Mouse (Mus musculus): ENCODE results near the gene BC048562.
A peak's percentile ranks its signal among the peaks of the same experiment; 100 is the strongest.

Gene BC048562

DNA sequence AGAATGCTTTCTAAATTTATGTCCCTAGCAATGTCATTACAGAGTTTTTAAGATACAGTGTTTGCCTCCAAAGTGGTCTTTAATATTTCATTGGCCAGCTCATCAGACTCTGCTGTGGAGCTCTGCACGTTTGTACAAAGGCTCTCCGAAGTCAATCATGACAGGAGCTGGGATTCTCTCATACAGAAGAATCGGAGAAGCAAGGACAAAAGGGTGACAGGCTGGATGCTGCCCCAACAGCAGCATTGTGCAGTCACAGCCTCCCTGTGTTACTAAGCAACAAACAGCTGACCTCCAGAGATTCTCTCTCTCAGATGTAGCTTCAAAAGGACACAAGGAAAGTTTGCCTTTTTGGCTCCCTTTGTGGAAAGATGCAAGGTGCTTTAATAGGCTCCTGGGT is at the start of gene BC048562:
TSS of gene BC048562 (plus strand) at position 301 of the 400 bp plus-strand sequence.
- no peak for DNase-seq (ENCODE audit: low read depth, low spot score)

- no peak for DNase-seq (ENCODE audit: low read depth, low spot score)
These were observed 49.5 kb upstream of the BC048562 start for GRCm38 (mm10) chr9:108386816-108387215.

DNA sequence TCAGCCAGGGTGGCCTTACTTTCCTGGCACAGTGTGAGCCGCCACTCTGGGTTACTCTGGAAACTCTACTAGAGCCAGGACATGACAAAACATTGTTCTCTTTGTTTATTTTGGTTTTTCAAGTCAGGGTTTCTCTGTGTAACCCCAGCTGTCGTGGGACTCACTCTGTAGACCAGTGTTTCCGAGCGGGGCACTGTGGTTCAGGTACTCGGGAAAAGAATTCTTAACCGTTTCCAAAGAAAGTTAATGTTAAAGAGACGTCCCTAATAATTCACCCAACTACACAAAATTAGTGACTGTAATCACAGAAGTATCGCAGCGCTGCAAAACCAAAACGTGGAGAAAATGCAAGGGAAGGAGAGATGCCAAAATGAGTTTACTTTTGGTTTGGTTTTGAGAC is 47.7 kb upstream of the BC048562 start:
- DNase-seq (ENCODE audit: low read depth, low spot score), result no peak

DNA sequence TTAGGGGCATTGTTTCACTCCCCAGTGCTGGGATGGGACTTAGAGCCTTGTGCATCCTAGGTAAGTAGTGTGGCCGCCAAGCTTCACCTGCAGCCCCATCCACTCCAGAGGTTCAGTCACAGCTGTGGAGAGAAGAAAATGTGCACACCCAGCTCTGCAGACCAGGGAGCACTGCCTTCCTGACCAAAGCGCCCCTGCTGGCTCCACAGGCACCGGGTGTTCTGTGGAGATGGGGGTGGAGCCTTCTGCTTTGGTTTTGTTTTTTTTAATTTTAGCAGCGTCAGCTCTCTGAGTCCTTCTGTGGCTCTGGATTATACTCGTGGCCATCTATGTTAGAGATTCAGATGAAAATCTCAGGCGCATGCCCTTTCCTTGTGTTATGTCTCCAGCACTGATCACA is 47.1 kb upstream of the BC048562 start:
- DNase-seq (ENCODE audit: low read depth, low spot score), result peak; percentile 40

DNA sequence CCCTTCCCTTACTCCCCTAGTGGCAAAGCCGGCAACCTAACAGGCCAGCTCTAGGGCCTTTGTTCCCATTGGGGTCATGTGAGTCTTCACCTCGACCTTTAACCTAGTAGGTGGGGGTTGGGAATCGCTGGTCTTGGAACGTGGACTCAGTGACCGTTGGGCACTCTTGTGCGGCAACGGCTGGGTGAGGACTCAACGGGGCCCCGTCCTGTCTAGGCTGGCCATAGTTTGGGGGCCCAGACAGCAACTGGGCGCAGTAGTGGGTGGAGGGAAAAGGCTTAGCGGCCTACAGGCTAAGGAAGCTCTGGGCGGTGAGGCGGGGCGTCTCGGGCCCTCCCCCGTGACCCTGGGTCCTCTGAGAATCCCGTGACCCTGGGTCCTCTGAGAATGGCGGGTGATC is 43.6 kb upstream of the BC048562 start, which contains the start of gene 1700102P08Rik:
TSS of gene 1700102P08Rik (plus strand) at position 130 of the 400 bp plus-strand sequence.
- DNase-seq (ENCODE audit: low read depth, low spot score), result no peak

- no peak for DNase-seq (ENCODE audit: low read depth, low spot score)
These were observed 42.1 kb upstream of the BC048562 start for GRCm38 (mm10) chr9:108394191-108394590.

GRCm38 (mm10) chr9:108395427-108395826 is 40.9 kb upstream of the BC048562 start:
- no peak for DNase-seq (ENCODE audit: low read depth, low spot score)

GRCm38 (mm10) chr9:108398324-108398723 is 38.0 kb upstream of the BC048562 start:
- no peak for DNase-seq (ENCODE audit: low read depth, low spot score)

DNA sequence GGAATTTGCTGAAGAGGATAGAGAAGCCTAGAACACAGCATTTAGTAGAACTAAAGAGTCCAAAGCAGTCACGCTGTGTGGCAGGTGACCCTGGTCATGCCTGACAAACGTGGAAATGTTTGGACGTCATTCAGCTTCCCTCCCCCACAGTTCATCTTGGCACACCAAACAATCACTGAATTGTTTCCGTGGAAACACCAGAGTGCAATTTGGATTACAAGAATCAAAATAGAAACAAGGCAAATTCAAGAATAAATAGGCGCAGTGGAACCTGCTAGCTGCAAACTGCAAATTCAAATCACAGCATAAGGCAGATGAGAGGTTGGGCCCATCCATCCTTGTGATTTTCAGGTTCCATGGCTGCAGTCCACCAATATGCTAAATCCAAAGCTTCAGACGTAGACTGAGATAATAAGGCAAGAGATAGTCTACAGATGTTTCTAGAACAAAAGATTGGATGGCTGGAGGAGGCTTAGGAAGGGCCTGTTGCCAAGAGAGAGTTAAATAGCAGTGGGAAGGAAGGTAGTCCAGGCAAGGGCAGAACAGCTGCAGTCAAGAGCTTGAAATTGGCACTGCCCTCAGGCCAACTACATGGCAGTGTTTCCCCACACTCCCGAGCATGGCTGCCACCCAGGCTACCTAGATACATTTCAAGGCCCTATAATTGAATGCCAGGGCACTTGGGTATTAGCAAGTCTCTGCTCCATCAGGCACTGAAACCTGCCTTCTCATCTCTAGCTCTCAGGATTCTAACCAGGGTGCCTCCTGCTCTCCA is 34.9 kb upstream of the BC048562 start:
- peak; percentile 88 for DNase-seq (ENCODE audit: low read depth, low spot score)

GRCm38 (mm10) chr9:108403081-108403480 is 33.2 kb upstream of the BC048562 start:
- DNase-seq (ENCODE audit: low read depth, low spot score), result peak; percentile 83

DNA sequence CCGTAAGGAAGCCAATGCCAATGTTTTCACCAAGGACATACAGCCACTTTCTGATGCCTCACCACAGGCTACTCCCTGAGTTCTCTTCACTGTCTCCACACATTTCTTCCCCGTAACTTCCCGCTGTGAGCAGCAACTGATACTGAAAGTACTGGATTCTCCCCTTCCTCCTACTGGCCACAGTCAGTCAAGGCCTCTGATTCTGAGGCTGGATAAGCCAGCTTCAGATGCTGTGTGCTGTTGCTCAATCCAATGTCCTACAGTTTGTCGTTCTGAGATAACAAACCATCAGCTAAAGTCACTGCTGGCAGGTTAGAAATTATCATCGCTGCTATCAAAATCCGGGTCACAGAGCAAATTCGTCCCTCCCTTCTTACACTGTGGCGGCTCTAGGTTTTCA is 31.8 kb upstream of the BC048562 start:
- no peak for DNase-seq (ENCODE audit: low read depth, low spot score)

- DNase-seq (ENCODE audit: low read depth, low spot score), result peak; percentile 14
These were observed 26.7 kb upstream of the BC048562 start for GRCm38 (mm10) chr9:108409535-108409934.

GRCm38 (mm10) chr9:108411381-108411942 is 24.8 kb upstream of the BC048562 start:
- DNase-seq (ENCODE audit: low read depth, low spot score), result peak; percentile 93

DNA sequence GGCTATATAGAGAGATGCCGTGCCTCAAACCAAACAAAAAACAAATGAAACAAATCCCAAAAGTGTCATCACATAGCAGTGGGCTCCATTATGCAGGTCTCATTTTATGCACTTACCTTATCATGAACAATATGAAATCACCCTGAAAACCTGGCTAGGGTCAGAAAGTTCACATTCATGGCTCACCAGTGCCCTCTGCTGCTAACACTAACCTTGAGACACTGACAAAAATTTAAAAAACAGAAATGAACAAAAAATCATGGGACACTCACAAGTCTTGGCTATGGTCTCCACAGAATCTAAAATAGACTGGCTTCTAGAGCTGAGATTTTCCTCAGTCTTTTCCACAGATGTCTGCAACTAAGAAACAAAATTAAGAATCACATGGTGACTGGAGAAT is 24.1 kb upstream of the BC048562 start:
- DNase-seq (ENCODE audit: low read depth, low spot score), result peak; percentile 53

DNA sequence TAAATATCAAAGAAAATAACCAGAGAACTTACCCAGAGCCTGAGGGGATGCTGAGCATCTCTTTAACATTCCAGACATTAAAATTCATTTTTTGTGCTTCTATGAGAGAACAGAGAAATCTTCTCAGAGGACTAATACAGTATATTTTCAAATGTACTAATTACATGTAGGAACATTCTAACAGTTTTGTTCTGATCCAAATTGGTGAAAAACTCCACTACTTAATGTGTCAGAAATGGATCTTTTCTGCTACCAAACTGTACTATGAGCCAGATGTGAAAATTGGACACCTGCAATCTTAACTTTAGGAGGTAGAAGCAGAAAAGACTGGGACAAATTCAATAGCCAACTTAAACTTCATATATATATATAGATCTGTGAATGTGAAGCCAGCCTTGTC is 7.9 kb upstream of the BC048562 start, which contains the start of gene Ccdc36:
TSS of gene Ccdc36 (minus strand) at position 101 of the 400 bp plus-strand sequence.
- DNase-seq (ENCODE audit: low read depth, low spot score), result no peak

DNA sequence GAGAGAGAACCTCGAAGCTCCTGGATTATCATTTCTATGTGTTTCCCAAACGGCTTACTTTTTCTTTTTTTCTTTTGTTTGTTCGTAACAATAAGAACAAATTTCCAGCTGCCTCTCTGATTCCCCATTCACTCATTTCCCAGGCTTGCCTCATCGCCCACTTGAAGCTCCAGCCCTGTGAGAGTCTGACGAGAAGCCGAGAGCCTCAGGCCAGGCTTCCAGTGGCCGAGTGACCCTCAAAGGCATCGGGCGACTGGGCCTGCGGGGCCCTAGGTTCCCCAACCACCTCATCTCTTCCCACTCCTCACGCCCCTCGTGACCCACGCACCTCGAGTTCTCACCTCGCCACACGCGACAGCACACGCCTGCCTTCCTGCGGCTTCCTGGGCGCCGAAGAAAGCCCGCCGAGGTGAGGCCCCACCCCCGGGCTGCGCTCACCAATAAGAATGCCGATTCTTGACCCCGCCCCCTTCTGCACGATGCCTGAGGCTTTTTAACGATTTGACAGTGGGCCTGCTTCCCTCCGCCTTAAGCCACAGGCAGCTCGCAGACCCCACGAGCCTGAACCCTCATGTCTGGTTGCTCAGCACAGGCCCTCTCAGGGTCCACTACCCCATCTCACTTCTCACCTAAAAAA is 4.7 kb upstream of the BC048562 start:
- peak; percentile 34 for DNase-seq (ENCODE audit: low read depth, low spot score)

DNA sequence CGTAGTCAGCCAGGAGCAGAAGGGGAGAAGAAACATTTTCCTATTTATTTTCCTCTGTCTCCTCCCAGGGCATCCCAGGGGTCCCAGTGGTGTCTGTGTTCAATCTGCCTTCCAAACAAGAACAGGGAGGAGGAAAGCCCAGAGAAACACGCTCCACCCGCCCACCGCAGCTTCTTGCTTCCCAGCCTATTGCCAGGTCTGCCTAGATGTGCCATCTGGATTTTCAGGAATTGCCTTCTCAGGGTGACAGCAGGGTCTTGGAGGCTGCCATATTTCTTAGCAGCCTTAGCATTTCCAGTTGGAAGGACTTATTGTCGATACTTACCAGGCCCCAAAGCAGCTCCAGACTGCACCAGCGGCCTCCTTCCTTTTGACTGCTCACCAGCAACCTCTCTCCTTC is 2.9 kb downstream of the BC048562 start:
- DNase-seq (ENCODE audit: low read depth, low spot score), result peak; percentile 63

GRCm38 (mm10) chr9:108440485-108440884 is 4.2 kb downstream of the BC048562 start:
- DNase-seq (ENCODE audit: low read depth, low spot score), result peak; percentile 83

DNA sequence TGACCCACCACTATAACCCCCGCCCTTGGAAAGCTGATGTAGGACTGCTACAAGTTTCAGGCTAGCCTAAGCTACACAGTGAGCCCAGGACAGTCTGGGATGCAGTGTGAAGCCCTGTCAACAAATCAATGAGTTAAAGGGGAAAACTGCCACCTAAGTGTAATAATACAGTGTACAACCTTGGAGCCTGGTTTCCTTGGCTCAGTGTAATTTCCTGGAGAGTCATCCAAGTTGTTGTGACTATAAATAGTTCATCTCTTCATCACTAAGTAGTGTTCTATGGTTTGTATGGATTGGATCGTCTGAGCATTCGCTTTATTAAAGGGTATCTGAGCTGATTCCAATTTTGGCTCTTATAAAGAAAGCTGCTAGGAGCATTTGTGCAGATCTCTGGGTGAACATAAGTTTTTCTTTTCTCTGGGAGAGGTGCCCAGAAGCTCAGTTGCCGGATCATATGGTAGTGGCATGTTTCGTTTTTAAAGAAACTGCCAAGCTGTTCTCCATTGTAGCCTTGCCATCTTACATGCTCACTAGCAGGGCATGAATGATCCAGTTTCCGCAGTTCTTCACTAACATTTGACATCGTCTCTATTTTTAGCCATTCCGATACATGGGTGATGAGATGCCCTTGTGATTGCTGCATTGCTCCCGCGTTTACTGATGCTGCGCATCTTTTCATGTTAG is 5.1 kb downstream of the BC048562 start:
- peak; percentile 87 for DNase-seq (ENCODE audit: low read depth, low spot score)

DNA sequence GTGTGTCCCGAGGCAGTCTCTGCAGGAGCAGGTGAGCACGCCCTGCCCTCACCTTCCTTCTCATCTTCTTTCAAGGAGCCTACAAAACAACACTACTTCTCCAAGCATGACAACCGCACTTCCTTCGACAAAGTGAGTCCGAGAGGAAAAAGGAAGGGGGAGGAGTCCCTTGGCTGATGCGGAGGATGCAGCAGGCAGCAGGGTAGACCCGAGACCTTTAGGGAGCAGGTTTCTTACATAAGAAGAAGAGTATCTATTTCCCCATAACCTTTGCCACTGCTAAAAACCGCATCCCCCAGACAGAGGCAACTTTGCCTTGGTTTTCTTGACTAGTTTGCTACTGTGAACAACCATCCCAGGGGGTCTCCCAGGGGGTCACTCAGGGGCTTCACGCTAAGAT is 8.8 kb downstream of the BC048562 start:
- no peak for DNase-seq (ENCODE audit: low read depth, low spot score)

GRCm38 (mm10) chr9:108449860-108450259 is 13.6 kb downstream of the BC048562 start:
- DNase-seq (ENCODE audit: low read depth, low spot score), result peak; percentile 80
